8 mouse cellular contexts compared by ENCODE assay signal in genomic region chr2:73561665-73562063, GRCm38 (mm10). TPM values are rescaled to one million over a fixed set of nuclear protein-coding genes. Genes with fewer than 3 reads are reported as not detected.
A peak's percentile ranks its signal among the peaks of the same experiment; 100 is the strongest.
DNase-seq lines count a peak whose midpoint lies in the region; ATAC-seq and TF ChIP-seq lines count a peak whose summit lies in the region.

No protein-coding gene starts in this region.

- H3K36me3 ChIP-seq in hindbrain, embryonic 10.5 days = no peaks in the 10 kb centered on the region
- H3K36me3 ChIP-seq in liver, embryonic 14.5 days (replicated peaks; ENCODE audit: control insufficient read depth, insufficient read depth, low read depth) = no peaks in the 10 kb centered on the region
- no peaks in the 10 kb centered on the region for H3K36me3 ChIP-seq in neural tube, embryonic 14.5 days (ENCODE audit: control insufficient read depth, insufficient read depth, low read length)

- peak; percentile 55 to 73 for DNase-seq in cerebellum, postnatal 14 days
- DNase-seq in cerebellum, adult 9-10 months = no peak
- peak; percentile 78 for DNase-seq in CD4-positive, CD25-positive, alpha-beta regulatory T cell, adult 2 months (ENCODE audit: low read depth, low spot score)
- peak; percentile 88 for DNase-seq in embryo, embryonic 10 days (ENCODE audit: low spot score)
- peak; percentile 77 for DNase-seq in hindbrain, embryonic 10.5 days (ENCODE audit: low spot score)
- peak; percentile 38 to 61 (median 45) for DNase-seq in liver, embryonic 14.5 days (ENCODE audit: low read depth in 3 of 3, low spot score in 3 of 3)
- DNase-seq in adrenal gland, postnatal 4 days (ENCODE audit: low spot score in 2 of 2) = no peak

- H3K4me3 ChIP-seq in hindbrain, embryonic 10.5 days = peak overlapping the region; percentile 54
- H3K4me3 ChIP-seq in liver, embryonic 14.5 days (ENCODE audit: insufficient read depth in 1 of 2, low read depth in 2 of 2, low read length in 2 of 2) = peak overlapping the region in 1 of 2 experiments; percentile 39; a peak in 2 of 4 replicates
- peak overlapping the region; percentile 27 for H3K4me3 ChIP-seq in neural tube, embryonic 14.5 days (ENCODE audit: low read depth, low read length)

- H3K4me2 ChIP-seq in liver, embryonic 14.5 days (ENCODE audit: low read depth) = peak overlapping the region; percentile 49
- peak overlapping the region; percentile 52 for H3K4me2 ChIP-seq in neural tube, embryonic 14.5 days (ENCODE audit: low read depth, low read length)

- peak; percentile 81 for TF ChIP-seq CTCF in liver, embryonic 14.5 days (IDR thresholded peaks at IDR 0.05; ENCODE audit: low read depth)

- WGBS in hindbrain, embryonic 10.5 days = 5% methylated on average over 8 of the region's 8 CpGs
- whole genome bisulfite sequencing in liver, embryonic 14.5 days (ENCODE audit: insufficient replicate concordance) = 3% methylated on average over 8 of the region's 8 CpGs
- WGBS in neural tube, embryonic 14.5 days = 6% methylated on average over 8 of the region's 8 CpGs

- no peak overlapping the region for H3K9ac ChIP-seq in liver, embryonic 14.5 days (replicated peaks)
- no peak overlapping the region for H3K9ac ChIP-seq in neural tube, embryonic 14.5 days (replicated peaks; ENCODE audit: low read depth, low read length)

- peaks cover 17% of the 10 kb centered on the region for H3K4me1 ChIP-seq in hindbrain, embryonic 10.5 days (replicated peaks)
- peaks cover 2 to 9% of the 10 kb centered on the region in 2 experiments; a peak in 2 of 4 replicates for H3K4me1 ChIP-seq in liver, embryonic 14.5 days (replicated peaks; ENCODE audit: control insufficient read depth in 2 of 2, insufficient read depth in 2 of 2, low read length in 1 of 2)
- no peaks in the 10 kb centered on the region; the same call in 1 of the 2 replicates for H3K4me1 ChIP-seq in neural tube, embryonic 14.5 days (ENCODE audit: control insufficient read depth, insufficient read depth, low read length)

- peaks cover 6% of the 10 kb centered on the region; the same call in 1 of the 2 replicates for H3K27me3 ChIP-seq in hindbrain, embryonic 10.5 days (ENCODE audit: insufficient read depth, poor library complexity, severe bottlenecking)
- H3K27me3 ChIP-seq in liver, embryonic 14.5 days (ENCODE audit: control insufficient read depth, insufficient read depth, low read length) = no peaks in the 10 kb centered on the region
- H3K27me3 ChIP-seq in neural tube, embryonic 14.5 days (ENCODE audit: control insufficient read depth, insufficient read depth, low read length) = no peaks in the 10 kb centered on the region

- H3K9me3 ChIP-seq in hindbrain, embryonic 10.5 days = no peaks in the 10 kb centered on the region
- H3K9me3 ChIP-seq in liver, embryonic 14.5 days (ENCODE audit: control insufficient read depth, low read length) = no peaks in the 10 kb centered on the region
- H3K9me3 ChIP-seq in neural tube, embryonic 14.5 days (ENCODE audit: control insufficient read depth, low read length) = no peaks in the 10 kb centered on the region

- no peak for TF ChIP-seq EP300 in liver, embryonic 14.5 days (IDR thresholded peaks at IDR 0.05; ENCODE audit: low read depth)

- H3K27ac ChIP-seq in hindbrain, embryonic 10.5 days = peak overlapping the region; percentile 66; the same call in 1 of the 2 replicates
- no peak overlapping the region for H3K27ac ChIP-seq in liver, embryonic 14.5 days
- H3K27ac ChIP-seq in neural tube, embryonic 14.5 days (ENCODE audit: low read depth, low read length) = no peak overlapping the region

- ATAC-seq in liver, embryonic 14.5 days (ENCODE audit: insufficient read depth) = peak; percentile 23; the same call in 1 of the 2 replicates
- peak; percentile 77 for ATAC-seq in neural tube, embryonic 14.5 days (ENCODE audit: low read depth)

RNA-seq across cellular contexts. Expression of gene Chrna1, which starts 18.5 kb away (rescaled TPM):
- polyA plus RNA-seq in hindbrain, embryonic 10.5 days (2016; fragmentation: Nextera tagmentation; extraction: Ambion mirVana) = 0.69 and 1.00 TPM in 2 replicates
- polyA plus RNA-seq in liver, embryonic 14.5 days (2012; rRNA removed) = 0.01 TPM in 2 replicates
- 0.10 and 0.13 TPM in 2 replicates for polyA plus RNA-seq in liver, embryonic 14.5 days (2014; fragmentation: Nextera tagmentation; extraction: Ambion mirVana)
- polyA plus RNA-seq in neural tube, embryonic 14.5 days (2014; fragmentation: Nextera tagmentation; extraction: Ambion mirVana) = 0.19 and 0.27 TPM in 2 replicates
- total RNA-seq in adrenal gland, postnatal 4 days (2021) = under 1 TPM; 0.56 to 0.87 TPM

RNA-seq across cellular contexts. Expression of gene Wipf1, which starts 32.1 kb away (rescaled TPM):
- 8.6 TPM in 2 replicates for polyA plus RNA-seq in hindbrain, embryonic 10.5 days (2016; fragmentation: Nextera tagmentation; extraction: Ambion mirVana)
- polyA plus RNA-seq in liver, embryonic 14.5 days (2012; rRNA removed) = 2.2 and 3.4 TPM in 2 replicates
- 4.1 and 5.7 TPM in 2 replicates for polyA plus RNA-seq in liver, embryonic 14.5 days (2014; fragmentation: Nextera tagmentation; extraction: Ambion mirVana)
- 1.9 and 3.7 TPM in 2 replicates for polyA plus RNA-seq in neural tube, embryonic 14.5 days (2014; fragmentation: Nextera tagmentation; extraction: Ambion mirVana)
- 10 to 100 TPM; 20.4 to 22.1 TPM for total RNA-seq in adrenal gland, postnatal 4 days (2021)

Comparison
In these comparisons a context has a peak if more than half of its experiments do, and no peak if none do; other contexts are left out.
1. DNase-seq: peak in cerebellum, postnatal 14 days (2 of 2), CD4-positive, CD25-positive, alpha-beta regulatory T cell, adult 2 months (single experiment), embryo, embryonic 10 days (single experiment), hindbrain, embryonic 10.5 days (single experiment) and liver, embryonic 14.5 days (3 of 3); none in cerebellum, adult 9-10 months (single experiment) and adrenal gland, postnatal 4 days (0 of 2).